Mouse (Mus musculus): Measurements from ENCODE around the gene Ttpal.

The Ttpal gene

DNA sequence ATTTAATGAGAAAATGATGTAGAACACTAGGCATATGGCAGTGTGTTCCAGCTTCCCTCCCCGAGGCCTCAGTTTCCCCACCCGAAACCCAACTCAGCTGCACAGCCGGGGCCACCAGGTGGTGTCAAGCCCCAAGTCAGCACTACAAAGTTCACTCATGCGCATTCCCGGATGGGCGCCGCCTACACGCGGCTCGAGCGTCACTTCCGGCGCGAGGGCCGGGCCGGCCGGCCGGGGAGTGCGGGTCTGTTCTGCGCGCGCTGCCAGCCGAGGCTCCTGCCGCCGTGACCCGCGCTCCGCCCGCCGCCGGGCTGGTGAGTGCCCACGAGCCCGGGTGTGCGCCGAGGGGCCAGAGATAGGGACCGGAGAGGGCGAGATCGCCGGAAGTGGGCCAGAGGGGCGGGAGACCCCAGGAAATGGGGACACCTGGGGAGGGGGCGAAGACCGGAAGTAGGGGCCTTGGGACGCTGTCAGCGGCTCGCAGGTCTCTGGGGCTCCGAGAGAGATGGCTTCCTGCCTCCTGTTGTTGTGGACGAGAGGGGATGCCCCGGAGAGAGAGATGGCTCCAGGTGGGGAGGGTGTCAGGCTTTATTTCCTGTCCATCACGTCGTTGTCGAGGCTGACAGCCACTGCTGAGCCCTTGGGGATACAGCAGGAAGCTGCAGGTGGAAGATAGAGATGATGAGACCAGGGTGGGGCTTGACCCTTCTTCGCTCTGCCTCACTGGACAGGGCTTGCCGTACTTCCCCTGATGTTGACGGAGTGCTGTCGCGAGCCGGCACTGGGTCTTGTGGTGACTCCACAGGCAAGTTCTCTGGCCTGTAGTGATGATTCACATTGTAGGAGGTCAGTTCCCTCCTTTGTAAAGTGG, at the start of gene Ttpal:
Gene Ttpal, plus strand, starts transcription at position 214 of the 871 bp plus-strand sequence.
- DNase-seq = peak; percentile 93

DNA sequence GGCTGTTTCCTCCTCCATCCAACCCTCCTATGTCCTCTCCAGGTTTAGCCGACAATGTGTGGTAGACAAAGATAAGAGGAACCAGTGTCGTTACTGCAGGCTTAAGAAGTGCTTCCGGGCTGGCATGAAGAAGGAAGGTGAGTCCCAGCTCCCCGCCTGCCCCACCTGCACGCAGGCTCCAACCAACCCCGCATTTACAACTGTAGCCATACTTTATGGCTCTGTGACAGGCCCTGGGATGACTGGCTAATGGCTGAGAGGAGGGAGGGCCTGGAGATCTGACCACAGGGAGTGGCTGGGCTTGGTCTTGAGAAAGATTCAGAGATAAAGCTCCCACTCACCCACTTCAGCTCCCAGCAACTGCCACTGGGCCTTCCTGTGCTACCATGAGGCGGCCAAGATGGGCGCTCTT, 49.6 kb upstream of the Ttpal start:
- no peak for DNase-seq

DNA sequence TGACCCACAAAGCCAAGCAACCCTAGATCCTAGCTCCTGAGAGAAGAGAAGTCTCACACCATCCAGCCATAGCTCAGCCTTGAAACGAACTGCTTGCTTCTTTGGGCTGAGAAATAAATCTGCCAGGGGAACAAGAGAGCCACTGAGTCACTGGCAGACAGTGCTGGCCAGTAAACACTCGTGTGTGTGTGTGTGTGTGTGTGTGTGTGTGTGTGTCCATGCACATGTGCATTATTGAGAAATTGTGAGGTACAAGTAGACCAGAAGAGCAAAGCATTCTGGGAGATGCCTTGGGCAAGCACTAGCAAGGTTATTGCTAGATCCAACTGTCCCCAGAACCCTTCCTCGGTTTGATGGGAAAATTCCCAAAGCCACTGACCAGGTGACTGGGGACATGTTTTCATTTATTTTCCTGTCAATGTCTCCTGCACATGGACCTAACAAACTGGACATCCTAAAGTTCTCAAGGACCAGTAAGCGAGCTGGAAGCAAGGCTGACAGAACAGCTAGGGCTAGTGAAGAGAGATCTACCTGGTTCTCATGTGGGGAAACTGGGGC, 47.6 kb upstream of the Ttpal start:
- no peak for DNase-seq

GRCm38 (mm10) chr2:163554996-163555395, 47.1 kb upstream of the Ttpal start:
- no peak for DNase-seq

DNA sequence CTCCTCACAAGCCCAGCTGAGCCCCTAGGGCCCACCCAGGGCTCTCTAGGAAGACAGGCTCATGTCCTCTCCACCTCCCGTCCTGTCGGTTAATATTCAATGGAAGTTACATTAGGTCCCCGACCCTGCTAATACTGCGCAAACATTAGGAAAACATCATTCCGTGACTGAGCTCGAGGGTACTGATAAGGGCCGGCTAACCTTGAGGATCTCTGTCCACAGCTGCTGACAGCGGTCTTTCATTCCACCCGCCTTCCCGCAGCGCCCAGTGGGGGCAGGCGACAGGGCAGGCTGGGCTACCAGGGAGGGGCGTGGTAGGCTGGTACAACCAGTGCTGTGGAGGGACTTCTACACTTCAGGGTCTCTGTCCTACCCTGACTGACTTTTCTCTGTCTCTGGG, 46.7 kb upstream of the Ttpal start:
- no peak for DNase-seq

DNA sequence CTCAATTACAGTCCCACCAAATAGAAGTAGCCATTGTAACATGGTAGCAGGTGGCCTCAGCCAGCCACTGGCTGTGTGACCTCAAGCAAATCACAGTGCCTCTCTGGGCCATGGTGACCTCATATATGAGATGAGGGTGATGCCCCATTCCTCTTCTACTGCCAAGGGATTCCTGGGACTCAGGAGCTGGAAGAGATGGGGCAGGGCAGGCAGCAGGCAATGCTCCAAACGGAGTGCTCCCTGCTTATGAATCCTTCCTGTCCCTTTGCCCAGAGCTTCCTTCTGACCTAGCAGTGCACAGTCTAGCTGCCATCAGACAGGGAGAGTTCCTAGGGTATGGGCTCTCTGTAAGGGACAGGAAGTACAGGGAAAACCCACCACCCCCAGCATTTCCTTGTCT, 43.6 kb upstream of the Ttpal start:
- no peak for DNase-seq

DNA sequence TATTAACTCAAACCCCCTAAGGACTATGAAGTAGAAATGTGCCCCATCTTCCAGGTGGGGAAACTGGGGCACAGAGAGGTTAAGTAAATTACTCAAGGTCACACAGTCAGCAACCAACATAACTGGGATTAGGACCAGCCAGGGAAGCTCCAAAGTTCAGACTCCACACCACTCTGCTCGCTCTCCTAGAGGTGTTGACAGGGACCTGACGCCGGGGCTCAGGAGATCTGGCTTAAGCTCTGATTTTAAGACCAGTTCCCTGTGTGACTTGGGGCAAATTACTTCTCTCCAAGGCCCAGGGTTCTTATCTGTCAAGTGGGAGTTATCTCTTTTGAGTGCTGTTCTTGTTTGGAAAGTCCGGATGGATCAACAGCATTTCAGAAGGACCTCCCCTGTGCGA, 42.9 kb upstream of the Ttpal start:
- no peak for DNase-seq

GRCm38 (mm10) chr2:163560247-163560646, 41.9 kb upstream of the Ttpal start:
- DNase-seq = no peak

DNA sequence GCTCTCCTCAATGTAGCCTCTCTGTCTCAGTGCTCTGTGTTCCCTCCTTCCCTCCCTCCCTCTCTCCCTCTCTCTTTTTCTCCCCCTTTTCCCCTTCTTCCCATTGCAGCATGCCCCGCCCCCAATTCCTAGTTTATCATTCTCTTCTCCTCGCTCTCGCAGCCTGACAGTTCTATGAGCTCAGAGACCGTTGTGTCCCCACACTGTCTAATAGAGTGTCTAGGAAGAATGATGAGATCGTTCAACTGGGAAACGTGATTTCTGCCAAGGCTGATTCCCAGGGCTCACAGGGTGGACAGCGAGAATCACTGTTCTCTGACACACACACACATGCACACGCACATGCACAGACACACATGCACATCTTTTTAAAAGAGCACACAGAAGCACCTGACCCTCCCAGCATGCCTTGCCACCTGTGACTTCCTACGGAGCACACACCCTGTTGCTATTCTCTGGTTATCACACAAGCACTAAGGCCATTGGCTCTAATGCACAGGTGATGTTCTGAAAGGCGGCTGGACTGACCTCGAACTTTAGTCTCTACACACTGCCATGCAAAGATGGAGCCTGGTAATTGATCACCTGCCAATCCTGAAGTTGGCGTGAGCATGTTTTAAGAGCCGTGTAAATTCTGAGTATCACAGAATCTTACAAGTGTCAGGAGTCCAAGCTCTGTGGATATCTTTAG, 40.7 kb upstream of the Ttpal start:
- peak; percentile 11 for DNase-seq

DNA sequence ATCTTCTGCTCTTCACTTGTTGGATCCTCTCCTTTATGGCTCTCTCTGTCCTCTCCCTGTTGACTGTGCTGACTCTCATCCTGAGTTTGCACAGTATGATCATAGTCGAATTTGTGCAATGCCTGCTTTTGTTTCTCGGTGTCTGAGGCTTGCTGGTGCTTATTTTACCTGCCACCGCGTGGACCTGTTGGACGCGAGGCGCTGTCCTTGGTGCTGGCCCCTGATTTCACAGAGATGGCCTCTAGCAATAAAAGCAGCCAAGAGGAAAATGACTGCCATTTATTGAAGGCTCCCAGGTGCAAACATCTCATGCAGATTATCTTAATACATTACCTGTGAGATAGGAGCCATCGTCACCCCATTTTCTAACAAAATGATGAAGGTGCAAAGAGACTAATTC, 37.5 kb upstream of the Ttpal start:
- no peak for DNase-seq

GRCm38 (mm10) chr2:163574321-163574720, 27.8 kb upstream of the Ttpal start:
- DNase-seq = no peak

GRCm38 (mm10) chr2:163575248-163575647, 26.9 kb upstream of the Ttpal start:
- DNase-seq = peak; percentile 20

DNA sequence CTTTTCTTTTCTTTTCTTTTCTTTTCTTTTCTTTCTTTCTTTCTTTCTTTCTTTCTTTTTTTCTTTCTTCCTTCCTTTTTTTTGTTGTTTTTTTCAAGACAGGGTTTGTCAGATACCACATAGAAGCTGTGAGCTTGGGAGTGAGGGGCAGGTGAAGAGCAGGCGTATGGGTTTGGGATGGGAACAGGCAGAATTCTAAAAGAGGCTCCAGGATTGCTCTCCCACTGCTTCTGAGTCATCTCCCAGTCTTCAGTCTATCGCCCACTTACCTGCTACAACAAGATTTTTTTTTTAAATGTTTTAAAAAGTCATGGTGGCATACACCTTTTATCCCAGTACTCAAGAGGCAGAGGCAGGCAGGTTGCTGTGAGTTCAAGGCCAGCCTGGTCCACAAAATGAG, 24.1 kb upstream of the Ttpal start:
- DNase-seq = no peak

DNA sequence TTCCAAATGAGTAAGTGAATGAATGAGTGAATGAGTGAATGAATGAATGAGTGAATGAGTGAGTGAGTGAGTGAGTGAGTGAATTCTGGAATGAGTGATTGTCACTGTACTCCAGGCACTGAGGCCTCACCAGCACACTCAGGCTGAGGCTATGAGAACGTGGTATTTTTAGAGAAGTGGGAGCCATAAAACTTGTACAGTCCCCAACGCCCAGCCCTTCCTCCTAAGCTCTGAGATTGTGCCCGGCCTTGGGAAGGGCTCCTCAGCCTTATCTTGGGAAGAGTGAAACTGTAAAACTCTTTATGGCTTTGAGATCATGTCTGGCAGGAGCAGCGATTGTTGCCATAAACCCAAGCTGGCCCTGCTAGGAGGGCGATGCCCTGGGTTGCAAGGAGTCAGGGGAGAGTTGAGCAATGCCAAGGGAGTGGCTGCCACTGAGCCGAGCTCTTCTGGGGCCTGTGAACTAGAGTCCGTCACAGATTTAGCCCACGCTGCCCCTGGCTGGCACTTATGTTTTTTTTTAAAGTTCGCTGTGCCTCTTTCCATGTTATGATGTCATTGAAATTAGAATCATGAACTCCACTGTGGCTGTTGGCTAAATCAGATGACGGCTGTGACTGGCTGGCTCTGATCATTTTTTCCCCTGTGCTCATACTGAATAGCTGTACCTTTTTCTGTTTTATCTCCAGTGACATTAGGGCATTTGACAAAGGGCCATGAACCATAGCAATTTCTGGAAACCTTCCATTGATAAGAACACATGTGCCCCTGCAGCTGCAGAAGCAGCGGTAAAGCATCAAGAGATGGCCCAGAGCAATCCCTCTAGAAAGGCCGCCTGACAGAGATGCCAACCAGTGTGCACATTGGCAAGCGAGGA, 21.8 kb upstream of the Ttpal start:
- no peak for DNase-seq

DNA sequence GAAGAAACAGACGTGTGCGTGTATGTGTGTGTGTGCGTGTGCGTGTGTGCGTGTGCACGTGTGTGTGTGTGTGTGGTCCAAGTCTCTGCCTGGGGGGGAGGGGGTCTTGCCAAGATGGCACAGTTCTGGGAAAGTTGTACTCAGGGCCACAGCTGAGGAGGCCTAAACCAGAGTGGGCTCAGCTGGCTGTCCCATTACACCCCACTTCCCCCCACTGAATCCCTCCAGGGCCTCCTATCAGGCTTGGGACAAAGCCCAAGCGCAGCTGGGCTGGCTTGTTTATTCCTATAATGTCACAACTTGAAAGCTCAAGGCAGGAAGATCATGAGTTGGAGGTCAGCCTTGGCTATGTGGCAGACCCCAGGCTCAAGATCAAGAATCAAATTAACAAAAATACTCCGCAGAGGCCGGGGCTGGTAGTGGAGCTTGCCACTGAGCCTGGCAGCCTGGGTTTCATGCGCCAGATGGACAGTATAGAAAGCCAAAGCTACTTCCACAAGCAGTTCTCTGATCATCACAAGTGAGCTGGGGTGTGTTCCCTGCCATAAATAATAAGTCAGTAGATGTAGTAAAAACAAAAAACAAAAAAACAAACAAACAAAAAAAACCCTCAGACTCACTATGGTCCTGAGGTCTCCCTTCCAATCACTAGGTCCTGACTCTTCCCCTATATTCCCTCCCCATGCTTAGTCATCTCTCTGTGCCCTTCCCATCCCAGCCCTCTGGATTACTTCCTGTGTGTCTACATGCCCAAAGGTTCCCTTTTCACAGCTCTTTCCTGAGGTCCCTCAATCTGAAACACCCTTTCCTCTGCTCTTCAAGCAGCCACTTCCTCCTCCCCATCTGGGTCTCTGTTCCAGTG, 18.7 kb upstream of the Ttpal start:
- no peak for DNase-seq

GRCm38 (mm10) chr2:163584088-163584426, 18.1 kb upstream of the Ttpal start:
- no peak for DNase-seq

GRCm38 (mm10) chr2:163586384-163587261, 15.5 kb upstream of the Ttpal start:
- peak; percentile 66 for DNase-seq

DNA sequence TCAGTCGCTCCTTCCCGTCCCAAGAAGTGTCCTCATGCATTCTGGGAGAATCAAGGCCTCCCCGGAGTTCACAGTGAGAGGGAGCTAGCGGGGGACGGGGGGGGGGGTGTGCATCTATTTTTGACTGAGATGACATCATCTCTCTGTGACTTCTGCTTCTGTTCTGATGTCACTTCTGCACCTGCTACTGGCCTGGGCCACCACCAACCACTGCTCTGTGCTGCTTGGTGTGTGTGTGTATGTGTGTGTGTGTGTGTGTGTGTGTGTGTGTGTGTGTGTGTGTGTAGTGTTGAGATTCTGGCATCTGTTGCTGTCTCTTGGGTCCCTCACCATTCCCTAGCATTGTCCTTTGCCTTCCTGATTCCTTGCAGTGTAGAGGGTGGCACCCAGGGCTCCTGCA, 14.6 kb upstream of the Ttpal start:
- no peak for DNase-seq

GRCm38 (mm10) chr2:163590211-163590610, 11.9 kb upstream of the Ttpal start:
- no peak for DNase-seq

GRCm38 (mm10) chr2:163590996-163591395, 11.1 kb upstream of the Ttpal start:
- no peak for DNase-seq

- DNase-seq = peak; percentile 32
Measured at GRCm38 (mm10) chr2:163592084-163592483, 10.0 kb upstream of the Ttpal start.

Measured in retina, postnatal 1 day (tissue).